Mouse (Mus musculus): ENCODE results near the gene Dysf.

DNA sequence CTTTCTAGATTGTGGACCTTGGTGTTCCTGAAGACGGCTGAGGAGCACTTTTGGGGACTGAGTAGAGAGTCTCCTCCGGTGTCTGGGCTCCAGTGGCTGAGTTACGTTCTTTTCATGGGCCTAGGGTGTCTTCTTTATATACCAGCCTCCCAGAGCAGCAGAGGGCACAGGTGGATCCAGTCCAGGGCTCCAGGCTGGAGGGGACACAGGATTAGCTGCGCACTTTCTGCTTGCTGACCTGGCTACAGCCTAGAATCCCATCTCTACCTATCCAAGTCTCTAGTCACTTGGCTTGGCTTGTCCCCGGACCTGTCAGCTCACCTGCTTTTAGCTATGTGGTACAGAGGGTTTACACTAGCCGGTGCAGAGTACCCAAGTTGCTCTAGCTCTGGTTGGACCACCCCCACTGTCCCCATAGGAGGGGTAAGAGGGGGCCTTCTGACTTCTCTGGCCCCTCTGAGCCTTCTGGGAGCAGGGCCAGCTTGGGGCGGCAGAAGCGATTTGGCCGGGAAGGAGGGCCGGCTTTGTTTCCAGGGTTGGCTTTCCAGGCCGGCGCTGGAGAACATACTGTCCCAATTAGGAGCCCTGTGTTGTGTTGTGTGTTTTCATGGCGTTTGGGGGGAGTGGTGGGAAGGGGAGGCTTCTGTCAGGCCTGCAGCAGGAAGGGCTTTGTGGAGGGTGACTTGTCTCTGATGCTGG is 201.5 kb downstream of the Dysf start:
- no peak for TF ChIP-seq CTCF (IDR thresholded peaks at IDR 0.05; ENCODE audit: low read depth)
- no peak for TF ChIP-seq EP300 (optimal IDR thresholded peaks at IDR 0.05)

Data from stomach, postnatal 0 days (tissue).